Mouse (Mus musculus) liver, adult 2 months (tissue): Measurements from ENCODE around the gene Atp2c2.
A peak's percentile ranks its signal among the peaks of the same experiment; 100 is the strongest.

ENCODE experiments used
- CTCF ChIP-seq: fragments of 200-500 bp; IDR thresholded peaks from 2 replicates; pipeline ENCODE4 v1.5.1; 2011; ENCODE audit warnings: low read depth, low read length, control low read depth
- POLR2A ChIP-seq: fragments of 200-500 bp; IDR thresholded peaks from 2 replicates; pipeline ENCODE4 v1.6.1; 2011; ENCODE audit warnings: low read length, control low read depth; ENCODE audit not compliant: insufficient read depth; ENCODE audit errors: extremely low read depth

DNA sequence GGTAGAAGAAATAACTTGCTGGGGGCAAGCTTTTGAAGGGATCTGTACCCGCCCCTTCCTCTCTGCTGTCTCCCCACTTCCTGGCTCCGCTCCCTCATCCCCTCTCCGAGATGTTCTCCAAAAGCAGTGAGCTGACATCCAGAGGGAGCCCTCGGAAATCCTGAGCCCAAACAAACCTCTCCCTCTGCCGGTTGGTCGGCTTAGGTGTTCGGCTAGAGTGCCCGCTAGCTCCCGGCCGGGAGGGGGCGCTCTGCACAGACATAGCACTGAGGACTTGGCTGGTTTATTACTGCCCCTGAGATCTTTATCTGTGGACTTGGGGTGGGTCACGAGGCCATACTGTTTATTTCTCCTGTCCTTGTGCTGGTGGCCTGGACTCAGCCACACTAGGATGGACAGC lies 30.5 kb upstream of the Atp2c2 start:
- TF ChIP-seq CTCF = peak; percentile 70
- no peak for TF ChIP-seq POLR2A
